Mouse (Mus musculus) forebrain, embryonic 10.5 days (tissue): ENCODE measurements around the gene Smo. TPM values are rescaled to one million over a fixed set of nuclear protein-coding genes. Genes with fewer than 3 reads are reported as not detected.

ENCODE experiments used
- DNase-seq: peaks from one replicate; pipeline ENCODE4 v3.0.0-alpha.2; 2017; ENCODE audit warnings: low spot score; ENCODE audit errors: extremely low spot score
- H3K27ac ChIP-seq: fragments of 300-500 bp; sonication (generic); 2 replicates; pipeline ENCODE4 v1.5.1; 2016; ENCODE audit warnings: mild to moderate bottlenecking
- H3K27me3 ChIP-seq: fragments of 300-500 bp; sonication (generic); 2 replicates; pipeline ENCODE4 v1.6.1; 2016; ENCODE audit warnings: mild to moderate bottlenecking; ENCODE audit not compliant: poor library complexity, severe bottlenecking
- H3K36me3 ChIP-seq: fragments of 300-500 bp; sonication (generic); replicated peaks from 2 replicates; pipeline ENCODE4 v1.6.1; 2016; ENCODE audit warnings: mild to moderate bottlenecking, moderate library complexity
- H3K4me1 ChIP-seq: fragments of 300-500 bp; sonication (generic); 2 replicates; pipeline ENCODE4 v1.6.1; 2016
- H3K4me3 ChIP-seq: fragments of 300-500 bp; sonication (generic); 2 replicates; pipeline ENCODE4 v1.5.1; 2016; ENCODE audit warnings: mild to moderate bottlenecking, moderate library complexity
- H3K9me3 ChIP-seq: fragments of 300-500 bp; sonication (generic); 2 replicates; pipeline ENCODE4 v1.6.1; 2016; ENCODE audit warnings: mild to moderate bottlenecking, moderate library complexity
- WGBS: fragments of 180-500 bp; shearing (Covaris S2); methylation state at CpG from one replicate; pipeline ENCODE4 v1.1.7; 2016; 5-methylcytosine and 5-hydroxymethylcytosine counted together
- polyA plus RNA-seq: library from polyadenylated mRNA; unstranded; fragments of >200 nt; fragmentation: Nextera tagmentation; extraction: Ambion mirVana; gene quantifications from 2 replicates; pipeline ENCODE4 v1.2.1, GENCODE M21; 2016

Smo gene
- polyA plus RNA-seq, 1 experiment from 2014 or later = 51.2 TPM

GRCm38 (mm10) chr6:29707902-29708301, 27.4 kb upstream of the Smo start:
- Histone ChIP-seq H3K36me3 (no peaks in the 10 kb centered on the region), H3K27ac (peak overlapping the region; percentile 74), H3K9me3 (no peaks in the 10 kb centered on the region), H3K27me3 (peaks cover 20% of the 10 kb centered on the region; the same call in 1 of the 2 replicates), H3K4me3 (peak overlapping the region; percentile 18; the same call in 1 of the 2 replicates), H3K4me1 (peaks cover 47% of the 10 kb centered on the region)
- DNase-seq = peak; percentile 67
- WGBS = 2% methylated on average over 2 of the region's 2 CpGs

DNA sequence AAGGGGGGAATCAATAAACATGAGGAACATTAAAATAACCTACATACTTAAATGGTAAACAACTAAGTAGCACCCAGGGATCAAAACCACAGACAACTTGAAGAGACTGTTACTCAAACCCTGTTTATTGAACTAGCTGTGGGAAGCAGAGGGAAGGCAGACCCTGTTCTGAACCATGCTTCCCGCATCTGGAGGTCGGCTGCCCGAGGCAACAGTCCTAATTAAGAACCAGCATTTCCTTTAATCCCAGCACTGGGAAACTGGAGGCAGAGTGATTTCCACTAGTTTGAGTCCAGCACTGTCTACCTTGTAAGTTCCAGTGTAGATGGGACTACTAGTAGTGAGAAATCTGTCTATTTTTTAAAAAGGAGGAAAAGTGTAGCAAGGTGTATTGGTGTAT, 24.0 kb upstream of the Smo start:
- Histone ChIP-seq H3K36me3 (no peaks in the 10 kb centered on the region), H3K27ac (no peak overlapping the region), H3K4me1 (peaks cover 45% of the 10 kb centered on the region), H3K9me3 (no peaks in the 10 kb centered on the region), H3K27me3 (peaks cover 15% of the 10 kb centered on the region; the same call in 1 of the 2 replicates), H3K4me3 (no peak overlapping the region)
- 58% methylated on average over 3 of the region's 3 CpGs for WGBS
- no peak for DNase-seq

DNA sequence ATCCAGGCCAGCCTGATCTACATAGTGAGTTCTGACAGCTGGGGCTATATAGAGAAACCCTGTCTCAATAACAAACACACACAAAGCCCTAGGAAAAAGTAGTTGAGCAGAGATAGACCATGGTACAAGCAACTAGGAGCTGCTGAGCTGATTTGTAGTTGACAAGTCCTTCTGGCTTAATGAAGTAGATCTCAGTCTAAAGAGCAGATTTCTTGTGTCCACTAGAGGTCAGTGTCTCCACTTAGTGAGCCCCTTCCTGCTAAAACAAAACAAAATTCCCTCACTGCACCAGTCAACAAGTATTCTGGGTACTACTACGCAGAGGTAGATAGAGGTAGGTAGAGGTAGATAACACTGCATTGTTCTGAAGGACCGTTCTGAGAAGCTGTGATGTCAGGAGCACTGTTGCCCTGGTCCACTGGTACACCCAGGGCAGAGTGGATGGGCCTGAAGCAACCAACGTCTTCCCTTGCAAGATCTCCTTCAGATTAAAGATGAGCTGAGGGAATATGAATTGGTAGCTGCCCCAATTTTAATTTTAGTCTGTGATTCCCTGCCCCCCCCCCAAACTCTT, 23.2 kb upstream of the Smo start:
- Histone ChIP-seq H3K9me3 (no peaks in the 10 kb centered on the region), H3K27me3 (peaks cover 19% of the 10 kb centered on the region), H3K36me3 (peaks cover 5% of the 10 kb centered on the region; the same call in 1 of the 2 replicates), H3K4me3 (no peak overlapping the region), H3K27ac (no peak overlapping the region), H3K4me1 (peaks cover 38% of the 10 kb centered on the region)
- WGBS = 49% methylated on average over 3 of the region's 3 CpGs
- DNase-seq = no peak

- H3K4me1 ChIP-seq = peaks cover 29% of the 10 kb centered on the region
- 80% methylated on average over 10 of the region's 10 CpGs for WGBS
- H3K27me3 ChIP-seq = peaks cover 35% of the 10 kb centered on the region
- peaks cover 5% of the 10 kb centered on the region; the same call in 1 of the 2 replicates for H3K36me3 ChIP-seq
- H3K27ac ChIP-seq = no peak overlapping the region
- H3K9me3 ChIP-seq = no peaks in the 10 kb centered on the region
- no peak overlapping the region for H3K4me3 ChIP-seq
- DNase-seq = no peak
These were observed 18.5 kb upstream of the Smo start for GRCm38 (mm10) chr6:29716624-29717365.

- 60% methylated on average over 10 of the region's 10 CpGs for WGBS
- Histone ChIP-seq H3K4me1 (peaks cover 29% of the 10 kb centered on the region), H3K27me3 (peaks cover 42% of the 10 kb centered on the region), H3K36me3 (peaks cover 5% of the 10 kb centered on the region; the same call in 1 of the 2 replicates), H3K9me3 (no peaks in the 10 kb centered on the region), H3K27ac (peak overlapping the region; percentile 42), H3K4me3 (0 out of 2 replicates have a peak overlapping the region, but pooled peaks have one; percentile 45)
- no peak for DNase-seq
These were observed 17.8 kb upstream of the Smo start for GRCm38 (mm10) chr6:29717541-29717940.

DNA sequence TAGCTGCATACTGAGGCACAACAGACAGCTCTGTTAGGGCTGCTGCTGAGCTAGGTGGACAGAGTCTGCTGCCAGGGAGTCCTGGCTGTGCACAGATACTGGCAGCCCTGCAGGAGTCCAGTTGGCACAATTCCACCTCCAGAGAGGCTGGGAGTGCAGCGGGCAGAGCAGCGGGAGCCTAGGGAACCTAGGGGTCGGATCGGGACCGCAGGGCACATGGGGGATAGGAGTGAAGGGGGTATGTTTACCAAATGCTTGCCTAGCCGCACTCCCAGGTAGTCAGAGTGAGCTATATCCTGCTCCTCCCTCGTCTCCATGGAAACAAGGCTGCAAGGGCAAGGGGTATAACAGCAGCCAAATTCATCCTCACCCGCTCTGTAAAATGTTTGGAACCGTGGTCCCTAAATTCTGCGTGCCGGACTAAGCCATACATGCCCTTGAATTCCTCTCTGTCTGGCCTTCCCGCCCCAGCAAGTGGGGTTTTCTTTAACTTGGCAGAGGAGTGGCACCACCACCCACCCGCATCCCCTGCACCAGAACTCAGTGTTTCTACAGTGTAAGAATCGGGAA, 17.3 kb upstream of the Smo start:
- H3K36me3 ChIP-seq = peaks cover 5% of the 10 kb centered on the region; the same call in 1 of the 2 replicates
- DNase-seq = no peak
- no peaks in the 10 kb centered on the region for H3K9me3 ChIP-seq
- peaks cover 45% of the 10 kb centered on the region for H3K27me3 ChIP-seq
- H3K4me1 ChIP-seq = peaks cover 31% of the 10 kb centered on the region
- peak overlapping the region; percentile 42 for H3K27ac ChIP-seq
- H3K4me3 ChIP-seq = peak overlapping the region; percentile 45; the same call in 1 of the 2 replicates
- WGBS = 19% methylated on average over 14 of the region's 14 CpGs

DNA sequence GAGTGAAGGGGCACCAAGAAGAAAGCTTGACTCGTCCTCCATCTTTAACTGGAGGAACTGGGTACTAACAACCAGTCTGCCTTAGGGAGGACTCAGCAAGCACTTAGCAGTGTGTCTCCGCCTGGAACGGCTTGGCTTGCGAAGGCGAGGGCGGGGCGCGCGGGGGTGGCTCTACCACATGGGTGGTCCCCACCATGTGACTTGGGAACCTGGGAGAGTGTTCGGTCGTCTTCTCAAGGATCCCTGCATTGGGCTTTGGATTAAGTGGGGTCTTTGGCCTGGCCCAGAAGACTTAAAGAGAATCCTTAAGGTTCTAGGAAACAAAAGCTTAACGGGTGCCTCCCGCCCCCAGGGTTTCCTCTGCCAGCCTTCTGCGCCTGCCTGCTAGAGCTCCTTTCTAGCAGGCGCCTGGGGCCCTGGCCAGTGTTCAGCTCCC, 16.4 kb upstream of the Smo start:
- Histone ChIP-seq H3K36me3 (peaks cover 5% of the 10 kb centered on the region; the same call in 1 of the 2 replicates), H3K27ac (peak overlapping the region; percentile 72), H3K9me3 (no peaks in the 10 kb centered on the region), H3K27me3 (peaks cover 45% of the 10 kb centered on the region), H3K4me3 (peak overlapping the region; percentile 45), H3K4me1 (peaks cover 36% of the 10 kb centered on the region)
- peak; percentile 63 for DNase-seq
- 2% methylated on average over 15 of the region's 15 CpGs for WGBS

- H3K9me3 ChIP-seq = no peaks in the 10 kb centered on the region
These were observed 13.4 kb upstream of the Smo start for GRCm38 (mm10) chr6:29721890-29722289.

GRCm38 (mm10) chr6:29726576-29727200, 8.6 kb upstream of the Smo start:
- H3K4me1 ChIP-seq = peaks cover 8% of the 10 kb centered on the region
- no peak overlapping the region for H3K4me3 ChIP-seq
- 0 out of 2 replicates have a peak, but pooled peaks cover 11% of the 10 kb centered on the region for H3K27me3 ChIP-seq
- no peaks in the 10 kb centered on the region for H3K9me3 ChIP-seq
- no peak overlapping the region for H3K27ac ChIP-seq
- no peaks in the 10 kb centered on the region for H3K36me3 ChIP-seq
- 85% methylated on average over 1 of the region's 1 CpGs for WGBS
- DNase-seq = no peak

More at GRCm38 (mm10) chr6:29721890-29722289, 13.4 kb upstream of the Smo start:
- Histone ChIP-seq H3K4me3 (no peak overlapping the region), H3K27ac (no peak overlapping the region), H3K4me1 (peaks cover 36% of the 10 kb centered on the region), H3K36me3 (peaks cover 2% of the 10 kb centered on the region; the same call in 1 of the 2 replicates), H3K27me3 (peaks cover 40% of the 10 kb centered on the region)
- DNase-seq = no peak
- WGBS = 83% methylated on average over 2 of the region's 2 CpGs

DNA sequence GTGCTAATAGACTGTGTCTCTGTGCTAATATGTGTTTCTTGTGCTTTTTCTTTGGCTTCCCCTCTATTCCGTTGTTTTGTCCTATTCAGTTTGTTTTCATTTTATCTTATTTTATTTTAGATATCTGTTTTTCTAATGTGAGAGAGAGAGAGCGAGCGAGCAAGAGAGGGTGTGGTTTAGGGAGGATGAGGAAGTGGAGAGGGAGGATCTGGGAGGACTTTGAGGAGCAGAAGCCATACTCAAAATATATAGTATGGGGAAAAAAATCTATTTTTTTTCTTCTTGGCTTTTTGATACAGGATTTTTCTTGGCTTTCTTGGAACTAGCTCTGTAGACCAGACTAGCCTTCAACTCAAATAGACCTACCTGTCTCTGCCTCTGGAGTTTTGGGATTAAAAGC, 7.3 kb upstream of the Smo start:
- Histone ChIP-seq H3K27ac (no peak overlapping the region), H3K4me1 (peaks cover 6% of the 10 kb centered on the region), H3K27me3 (no peaks in the 10 kb centered on the region), H3K36me3 (no peaks in the 10 kb centered on the region), H3K4me3 (no peak overlapping the region), H3K9me3 (no peaks in the 10 kb centered on the region)
- no peak for DNase-seq
- 88% methylated on average over 3 of the region's 3 CpGs for WGBS

GRCm38 (mm10) chr6:29729491-29729890, 5.8 kb upstream of the Smo start:
- no peak overlapping the region for H3K4me3 ChIP-seq
- H3K36me3 ChIP-seq = no peaks in the 10 kb centered on the region
- WGBS = 77% methylated on average over 1 of the region's 1 CpGs

DNA sequence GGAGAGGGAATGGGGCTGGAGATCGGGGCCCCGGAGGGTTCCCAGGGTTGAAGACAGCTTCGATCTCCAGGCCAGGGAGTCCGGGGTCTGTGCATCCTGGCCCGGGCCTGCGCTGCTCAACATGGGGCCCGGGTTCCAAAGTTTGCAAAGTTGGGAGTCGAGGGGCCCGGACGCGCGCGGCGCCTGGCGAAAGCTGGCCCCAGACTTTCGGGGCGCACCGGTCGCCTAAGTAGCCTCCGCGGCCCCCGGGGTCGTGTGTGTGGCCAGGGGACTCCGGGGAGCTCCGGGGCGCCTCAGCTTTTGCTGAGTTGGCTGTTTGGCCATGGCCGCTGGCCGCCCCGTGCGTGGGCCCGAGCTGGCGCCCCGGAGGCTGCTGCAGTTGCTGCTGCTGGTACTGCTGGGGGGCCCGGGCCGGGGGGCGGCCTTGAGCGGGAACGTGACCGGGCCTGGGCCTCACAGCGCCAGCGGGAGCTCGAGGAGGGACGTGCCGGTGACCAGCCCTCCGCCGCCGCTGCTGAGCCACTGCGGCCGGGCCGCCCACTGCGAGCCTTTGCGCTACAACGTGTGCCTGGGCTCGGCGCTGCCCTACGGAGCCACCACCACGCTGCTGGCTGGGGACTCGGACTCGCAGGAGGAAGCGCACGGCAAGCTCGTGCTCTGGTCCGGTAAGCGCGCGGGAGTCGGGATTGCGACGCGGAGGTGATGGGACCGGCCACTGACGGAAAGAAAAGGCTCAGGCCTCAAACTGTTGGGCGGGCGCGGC, 567 bp downstream of the Smo start:
- no peaks in the 10 kb centered on the region for H3K9me3 ChIP-seq
- peak overlapping the region; percentile 98 for H3K4me3 ChIP-seq
- H3K36me3 ChIP-seq = peaks cover 31% of the 10 kb centered on the region
- no peaks in the 10 kb centered on the region for H3K27me3 ChIP-seq
- H3K4me1 ChIP-seq = peaks cover 44% of the 10 kb centered on the region
- peak overlapping the region; percentile 100 for H3K27ac ChIP-seq
- under 1% methylated on average over 75 of the region's 75 CpGs for WGBS
- DNase-seq = peak; percentile 78

More at GRCm38 (mm10) chr6:29729491-29729890, 5.8 kb upstream of the Smo start:
- DNase-seq = no peak
- H3K4me1 ChIP-seq = peaks cover 4% of the 10 kb centered on the region
- no peak overlapping the region for H3K27ac ChIP-seq
- H3K27me3 ChIP-seq = no peaks in the 10 kb centered on the region
- H3K9me3 ChIP-seq = no peaks in the 10 kb centered on the region
